Mouse (Mus musculus): ENCODE results near the gene Ntrk2.

DNA sequence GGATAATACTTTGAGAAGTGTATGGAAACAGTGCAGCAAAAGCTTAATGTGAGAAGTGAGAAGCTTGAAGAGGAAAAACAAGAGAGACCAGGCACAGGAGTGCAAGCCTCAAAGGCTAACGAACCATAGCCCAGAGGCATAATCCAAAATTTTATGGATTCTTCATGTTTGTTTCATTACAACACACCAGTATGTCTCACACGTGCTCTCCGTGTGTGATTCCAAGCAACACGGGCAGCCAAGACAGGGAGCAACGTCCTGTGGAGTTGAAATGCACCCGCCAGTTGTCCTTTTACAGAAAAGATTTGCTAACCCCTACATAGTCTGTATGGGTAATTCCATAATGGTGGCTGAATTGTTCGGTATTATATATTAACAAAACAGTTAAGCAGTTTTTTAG is 113.9 kb downstream of the Ntrk2 start:
- TF ChIP-seq CTCF (IDR thresholded peaks at IDR 0.05; ENCODE audit: borderline replicate concordance, extremely low read depth, insufficient read depth, insufficient read length): no peak
- TF ChIP-seq POLR2A (IDR thresholded peaks at IDR 0.05; ENCODE audit: borderline replicate concordance, extremely low read depth, insufficient read depth, insufficient read length, poor library complexity, severe bottlenecking): no peak
